Mouse (Mus musculus): ENCODE measurements around the gene Fhl3.

DNA sequence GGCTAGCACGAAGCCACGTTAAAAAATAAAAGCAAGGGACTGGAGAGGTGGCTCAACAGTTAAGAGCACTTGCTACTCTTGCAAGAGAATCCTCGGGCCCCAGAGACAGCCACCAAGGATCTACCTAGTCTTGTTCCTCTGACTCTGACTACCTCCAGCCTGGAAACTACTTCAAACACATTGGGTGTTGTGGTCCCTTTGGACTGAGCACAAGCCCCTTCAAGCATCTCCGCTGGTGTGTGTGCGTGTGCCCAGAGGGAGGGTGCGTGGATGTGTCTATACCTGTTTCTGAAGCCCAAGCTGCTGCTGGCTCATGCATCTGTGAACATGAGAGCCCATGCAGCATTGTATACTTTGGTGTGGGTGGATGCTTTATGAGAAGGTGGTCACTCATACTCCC is 24.5 kb upstream of the Fhl3 start:
- TF ChIP-seq CTCF (IDR thresholded peaks at IDR 0.05; ENCODE audit: borderline replicate concordance, insufficient read depth, low read length) (no peak), POLR2A (IDR thresholded peaks at IDR 0.05; ENCODE audit: low read depth, low read length) (no peak)

All from embryonic fibroblast, embryonic 13.5 days (primary cell).